Mouse (Mus musculus) kidney, adult 10 weeks (tissue): ENCODE data around the gene Ptpn20. TPM values are rescaled to one million over a fixed set of nuclear protein-coding genes. Genes with fewer than 3 reads are reported as not detected.

ENCODE experiments used
- polyA plus RNA-seq: library from polyadenylated mRNA; stranded (reverse); fragments of 350-450 nt; fragmentation: Illumina TruSeq; extraction: RNeasy Lipid Tissue Mini Kit (QIAGEN cat#74804); gene quantifications from one replicate; pipeline ENCODE4 v1.2.3, GENCODE M21; 2014; ENCODE audit warnings: low read depth, low replicate concordance

The Ptpn20 gene
- polyA plus RNA-seq: 0.12 TPM

DNA sequence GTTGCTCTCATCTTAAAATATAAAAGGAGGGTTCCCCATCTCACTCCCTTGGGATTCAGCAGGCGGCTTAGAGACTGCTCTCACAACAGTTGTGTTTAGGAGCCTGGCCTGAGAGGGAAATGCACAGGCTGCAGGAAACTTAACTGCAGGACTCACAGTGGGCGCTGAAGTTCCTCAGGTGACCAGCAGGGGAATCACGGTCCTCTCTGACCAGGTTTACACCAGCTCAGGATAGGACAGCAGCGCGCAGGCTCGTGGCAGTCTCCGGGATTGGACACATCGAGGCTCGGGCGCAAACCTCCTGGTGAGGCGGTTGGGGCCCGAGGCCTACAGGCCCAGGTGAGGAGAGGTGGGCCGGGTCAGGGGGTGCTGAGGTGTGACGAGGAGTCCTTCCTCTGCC lies at the start of gene Ptpn20:
Gene Ptpn20, plus strand, starts transcription at position 257 of the 400 bp plus-strand sequence.

Other genes starting within 250 kb of the Ptpn20 start
- 55.6 TPM for gene Mapk8, start 142.0 kb upstream of the Ptpn20 start, polyA plus RNA-seq
- not detected for gene Frmpd2, start 117.5 kb upstream of the Ptpn20 start, polyA plus RNA-seq